Mouse (Mus musculus) kidney, embryonic 15.5 days (tissue): ENCODE measurements around the gene Megf8. TPM values are rescaled to one million over a fixed set of nuclear protein-coding genes. Genes with fewer than 3 reads are reported as not detected.
"Not testable (repeated sequence)": the region's sequence is repeated elsewhere in the genome, so short reads cannot be mapped to it uniquely, and the experiment has no call there.

Experiments used
- ATAC-seq: fragments of 200-750 bp; cut with Nextera tagmentation; replicated peaks from 2 replicates; pipeline ENCODE4 v1.8.0; 2017; ENCODE audit warnings: moderate TSS enrichment; ENCODE audit not compliant: low FRiP score
- H3K27ac ChIP-seq: fragments of 300-500 bp; sonication (generic); 2 replicates; pipeline ENCODE4 v1.5.1; 2015; ENCODE audit warnings: mild to moderate bottlenecking, inconsistent platforms
- H3K27me3 ChIP-seq: fragments of 300-500 bp; sonication (generic); 2 replicates; pipeline ENCODE4 v1.6.1; 2015; ENCODE audit warnings: inconsistent platforms
- H3K36me3 ChIP-seq: fragments of 300-500 bp; sonication (generic); 2 replicates; pipeline ENCODE4 v1.6.1; 2015; ENCODE audit warnings: inconsistent platforms
- H3K4me1 ChIP-seq: fragments of 300-500 bp; sonication (generic); 2 replicates; pipeline ENCODE4 v1.6.1; 2015; ENCODE audit warnings: inconsistent platforms
- H3K4me2 ChIP-seq: fragments of 300-500 bp; sonication (generic); 2 replicates; pipeline ENCODE4 v1.6.1; 2015; ENCODE audit warnings: moderate library complexity, mild to moderate bottlenecking, inconsistent platforms
- H3K4me3 ChIP-seq: fragments of 300-500 bp; sonication (generic); replicated peaks from 2 replicates; pipeline ENCODE4 v1.5.1; 2015; ENCODE audit warnings: mild to moderate bottlenecking, inconsistent platforms
- H3K9ac ChIP-seq: fragments of 300-500 bp; sonication (generic); 2 replicates; pipeline ENCODE4 v1.6.1; 2015; ENCODE audit warnings: mild to moderate bottlenecking, inconsistent platforms
- H3K9me3 ChIP-seq: fragments of 300-500 bp; sonication (generic); replicated peaks from 2 replicates; pipeline ENCODE4 v1.6.1; 2016; ENCODE audit warnings: inconsistent platforms
- WGBS: fragments of 180-500 bp; shearing (Covaris S2); methylation state at CpG from one replicate; pipeline ENCODE4 v1.1.7; 2015; ENCODE audit warnings: mixed read lengths; 5-methylcytosine and 5-hydroxymethylcytosine counted together
- polyA plus RNA-seq: library from polyadenylated mRNA; unstranded; fragments of >200 nt; fragmentation: Nextera tagmentation; extraction: Ambion mirVana; gene quantifications from 2 replicates; pipeline ENCODE4 v1.2.1, GENCODE M21; 2015

Gene Megf8
- polyA plus RNA-seq, 1 experiment from 2014 or later = 16.4 TPM

- ATAC-seq = no peak
- H3K27me3 ChIP-seq = no peaks in the 10 kb centered on the region
- WGBS = 45% methylated on average over 7 of the region's 7 CpGs
- H3K4me2 ChIP-seq = no peak overlapping the region
- no peak overlapping the region for H3K4me3 ChIP-seq
- H3K9ac ChIP-seq = no peak overlapping the region
- H3K27ac ChIP-seq = no peak overlapping the region
- no peaks in the 10 kb centered on the region for H3K9me3 ChIP-seq
- peaks cover 12% of the 10 kb centered on the region for H3K36me3 ChIP-seq
- peaks cover 55% of the 10 kb centered on the region for H3K4me1 ChIP-seq
These were observed 75.9 kb downstream of the Megf8 start for GRCm38 (mm10) chr7:25392851-25393250.

GRCm38 (mm10) chr7:25393451-25394210 is 76.7 kb downstream of the Megf8 start:
- H3K36me3 ChIP-seq = peaks cover 5% of the 10 kb centered on the region
- H3K9me3 ChIP-seq = no peaks in the 10 kb centered on the region
- H3K27ac ChIP-seq = no peak overlapping the region
- no peaks in the 10 kb centered on the region for H3K27me3 ChIP-seq
- H3K4me2 ChIP-seq = peak overlapping the region; percentile 70
- no peak overlapping the region for H3K9ac ChIP-seq
- peaks cover 57% of the 10 kb centered on the region for H3K4me1 ChIP-seq
- 71% methylated on average over 8 of the region's 8 CpGs for WGBS
- H3K4me3 ChIP-seq = no peak overlapping the region
- no peak for ATAC-seq

- 17% methylated on average over 7 of the region's 7 CpGs for WGBS
- peaks cover 57% of the 10 kb centered on the region for H3K4me1 ChIP-seq
- peak overlapping the region; percentile 56 for H3K9ac ChIP-seq
- no peaks in the 10 kb centered on the region for H3K9me3 ChIP-seq
- peak overlapping the region; percentile 70 for H3K4me2 ChIP-seq
- H3K27me3 ChIP-seq = no peaks in the 10 kb centered on the region
- peak overlapping the region; percentile 84; the same call in 1 of the 2 replicates for H3K27ac ChIP-seq
- H3K4me3 ChIP-seq = peak overlapping the region; percentile 57
- ATAC-seq = no peak
- H3K36me3 ChIP-seq = no peaks in the 10 kb centered on the region
These were observed 77.8 kb downstream of the Megf8 start for GRCm38 (mm10) chr7:25394754-25395153.

- 0% methylated on average over 22 of the region's 22 CpGs for WGBS
- Histone ChIP-seq H3K4me1 (peaks cover 53% of the 10 kb centered on the region), H3K27ac (peak overlapping the region; percentile 84)
These were observed 78.2 kb downstream of the Megf8 start for GRCm38 (mm10) chr7:25395186-25395557.

GRCm38 (mm10) chr7:25395558-25396521 is 78.9 kb downstream of the Megf8 start:
- H3K9me3 ChIP-seq = no peaks in the 10 kb centered on the region
- peak overlapping the region; percentile 84 for H3K27ac ChIP-seq
- WGBS = 8% methylated on average over 52 of the region's 52 CpGs
- peak overlapping the region; percentile 56 for H3K9ac ChIP-seq
- H3K4me3 ChIP-seq = peak overlapping the region; percentile 57
- peaks cover 46% of the 10 kb centered on the region for H3K4me1 ChIP-seq
- H3K36me3 ChIP-seq = no peaks in the 10 kb centered on the region
- H3K27me3 ChIP-seq = no peaks in the 10 kb centered on the region
- ATAC-seq = peak; percentile 96
- H3K4me2 ChIP-seq = peak overlapping the region; percentile 70

More at GRCm38 (mm10) chr7:25395186-25395557, 78.2 kb downstream of the Megf8 start:
- no peaks in the 10 kb centered on the region for H3K27me3 ChIP-seq
- no peak; the same call in 1 of the 2 replicates for ATAC-seq
- peak overlapping the region; percentile 57 for H3K4me3 ChIP-seq
- no peaks in the 10 kb centered on the region for H3K36me3 ChIP-seq
- peak overlapping the region; percentile 56 for H3K9ac ChIP-seq
- H3K9me3 ChIP-seq = no peaks in the 10 kb centered on the region
- H3K4me2 ChIP-seq = peak overlapping the region; percentile 70

GRCm38 (mm10) chr7:25396621-25397020 is 79.7 kb downstream of the Megf8 start:
- WGBS = 90% methylated on average over 14 of the region's 14 CpGs
- peak overlapping the region; percentile 70 for H3K4me2 ChIP-seq
- H3K27ac ChIP-seq = peak overlapping the region; percentile 84
- H3K4me3 ChIP-seq = peak overlapping the region; percentile 57; the same call in 1 of the 2 replicates
- peaks cover 41% of the 10 kb centered on the region for H3K4me1 ChIP-seq
- peak; percentile 14 for ATAC-seq
- no peaks in the 10 kb centered on the region for H3K9me3 ChIP-seq
- H3K36me3 ChIP-seq = no peaks in the 10 kb centered on the region
- no peaks in the 10 kb centered on the region for H3K27me3 ChIP-seq
- no peak overlapping the region for H3K9ac ChIP-seq

- Histone ChIP-seq H3K27ac (no peak within 1 kb of the TSS), H3K9ac (no peak within 1 kb of the TSS), H3K36me3 (no peaks in the 10 kb centered on the region), H3K9me3 (no peaks in the 10 kb centered on the region), H3K27me3 (no peaks in the 10 kb centered on the region), H3K4me2 (peak within 1 kb of the TSS; percentile 3; the same call in 1 of the 2 replicates), H3K4me3 (no peak within 1 kb of the TSS), H3K4me1 (peaks cover 42% of the 10 kb centered on the region)
- WGBS = 96% methylated on average over 1 of the region's 1 CpGs
- no peak for ATAC-seq
These were observed 81.6 kb downstream of the Megf8 start, which contains the start of gene Lipe for GRCm38 (mm10) chr7:25398610-25399009. Gene Lipe, minus strand, starts transcription at chr7:25398710.

GRCm38 (mm10) chr7:25399028-25399427 is 82.1 kb downstream of the Megf8 start:
- peaks cover 37% of the 10 kb centered on the region for H3K4me1 ChIP-seq
- ATAC-seq, H3K27me3 ChIP-seq: not testable (repeated sequence)

GRCm38 (mm10) chr7:25401551-25401950 is 84.6 kb downstream of the Megf8 start:
- Histone ChIP-seq H3K27ac (no peak overlapping the region), H3K9me3 (no peaks in the 10 kb centered on the region), H3K36me3 (no peaks in the 10 kb centered on the region), H3K4me1 (peaks cover 22% of the 10 kb centered on the region), H3K4me2 (no peak overlapping the region), H3K9ac (no peak overlapping the region), H3K4me3 (no peak overlapping the region), H3K27me3 (no peaks in the 10 kb centered on the region)
- 43% methylated on average over 2 of the region's 2 CpGs for WGBS
- no peak for ATAC-seq

More at GRCm38 (mm10) chr7:25399028-25399427, 82.1 kb downstream of the Megf8 start:
- H3K4me2 ChIP-seq, H3K9me3 ChIP-seq, H3K4me3 ChIP-seq, H3K36me3 ChIP-seq, H3K9ac ChIP-seq, H3K27ac ChIP-seq: not testable (repeated sequence)

GRCm38 (mm10) chr7:25401986-25402385 is 85.0 kb downstream of the Megf8 start:
- peak overlapping the region; percentile 59 for H3K27ac ChIP-seq
- 41% methylated on average over 5 of the region's 5 CpGs for WGBS
- ATAC-seq = no peak

GRCm38 (mm10) chr7:25402671-25403101 is 85.7 kb downstream of the Megf8 start:
- no peaks in the 10 kb centered on the region for H3K9me3 ChIP-seq
- peaks cover 13% of the 10 kb centered on the region for H3K4me1 ChIP-seq
- H3K9ac ChIP-seq = no peak overlapping the region
- H3K36me3 ChIP-seq = no peaks in the 10 kb centered on the region
- H3K27me3 ChIP-seq = no peaks in the 10 kb centered on the region
- peak overlapping the region; percentile 59; the same call in 1 of the 2 replicates for H3K27ac ChIP-seq
- 0% methylated on average over 2 of the region's 2 CpGs for WGBS
- peak; percentile 76; the same call in 1 of the 2 replicates for ATAC-seq
- H3K4me2 ChIP-seq = no peak overlapping the region
- H3K4me3 ChIP-seq = no peak overlapping the region

More at GRCm38 (mm10) chr7:25401986-25402385, 85.0 kb downstream of the Megf8 start:
- H3K9me3 ChIP-seq = no peaks in the 10 kb centered on the region
- no peak overlapping the region for H3K4me3 ChIP-seq
- no peak overlapping the region for H3K4me2 ChIP-seq
- H3K36me3 ChIP-seq = no peaks in the 10 kb centered on the region
- H3K27me3 ChIP-seq = no peaks in the 10 kb centered on the region
- H3K9ac ChIP-seq = no peak overlapping the region
- H3K4me1 ChIP-seq = peaks cover 19% of the 10 kb centered on the region
